Mouse (Mus musculus) brown adipose tissue, adult 24 weeks (tissue): Measurements from ENCODE around the gene Itpkc. TPM values are rescaled to one million over a fixed set of nuclear protein-coding genes. Genes with fewer than 3 reads are reported as not detected.

Source experiments
- H3K27ac ChIP-seq: fragments of 200-500 bp; replicated peaks from 2 replicates; pipeline ENCODE4 v1.5.1; 2012; ENCODE audit warnings: low read depth, mild to moderate bottlenecking, low read length
- H3K4me1 ChIP-seq: fragments of 200-500 bp; 2 replicates; pipeline ENCODE4 v1.6.1; 2012; ENCODE audit warnings: low read length, mixed read lengths; ENCODE audit not compliant: control insufficient read depth, insufficient read depth, insufficient read length
- H3K4me3 ChIP-seq: fragments of 200-500 bp; 2 replicates; pipeline ENCODE4 v1.5.1; 2012; ENCODE audit warnings: low read depth, mild to moderate bottlenecking, low read length, moderate library complexity; ENCODE audit not compliant: insufficient read depth
- polyA plus RNA-seq: library from polyadenylated mRNA; stranded (reverse); fragments of >200 nt; gene quantifications from 2 replicates; pipeline ENCODE4 v1.2.4, GENCODE M21; 2012; ENCODE audit not compliant: missing spikeins, insufficient read depth, insufficient read length

Itpkc gene
- polyA plus RNA-seq, 1 experiment: 2.2 TPM

DNA sequence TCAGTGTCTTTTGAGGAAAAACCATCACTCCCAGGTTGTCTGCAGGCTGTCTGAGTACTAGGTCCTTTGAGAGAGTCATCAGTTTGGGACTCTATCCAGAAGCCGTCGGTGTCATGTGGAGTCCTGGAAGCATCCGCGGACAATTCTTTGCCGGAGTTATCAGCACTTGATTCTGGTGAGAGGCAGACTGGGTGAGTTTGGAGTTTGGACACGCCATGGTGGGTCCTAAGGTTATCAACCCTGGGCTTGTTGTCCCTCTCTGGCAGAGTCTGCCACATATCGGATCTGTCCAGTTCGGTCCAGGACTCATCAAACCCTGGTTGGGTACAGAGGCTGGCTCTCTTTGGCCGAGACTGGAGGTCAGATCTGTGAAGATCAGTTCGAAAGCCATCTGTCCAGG lies 785 bp downstream of the Itpkc start:
- Histone ChIP-seq H3K27ac (peak overlapping the region; percentile 62), H3K4me3 (peak overlapping the region; percentile 74), H3K4me1 (peaks cover 30% of the 10 kb centered on the region)

DNA sequence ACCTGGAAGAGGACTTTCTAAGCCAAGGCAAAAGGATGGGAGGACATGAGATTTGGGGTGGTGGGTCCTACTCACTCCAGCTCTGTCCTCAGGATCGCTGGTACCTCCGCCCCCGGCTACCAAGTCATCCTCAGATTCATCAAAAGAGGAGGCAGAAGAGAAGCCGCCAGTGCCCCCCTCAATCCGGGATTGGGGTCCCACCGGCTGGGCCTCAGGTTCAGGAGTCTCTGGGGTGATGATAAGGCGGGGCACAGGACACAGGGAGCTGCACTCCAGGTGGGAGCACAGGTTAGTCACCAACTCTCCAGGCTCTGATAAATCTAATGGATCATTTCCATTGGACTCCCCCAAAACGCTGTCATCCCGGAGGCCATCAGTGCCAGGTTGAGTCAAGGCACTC lies 1.2 kb downstream of the Itpkc start:
- no peak overlapping the region for H3K27ac ChIP-seq

GRCm38 (mm10) chr7:27224877-27225575 lies 3.4 kb downstream of the Itpkc start:
- Histone ChIP-seq H3K27ac (no peak overlapping the region), H3K4me1 (peaks cover 33% of the 10 kb centered on the region), H3K4me3 (no peak overlapping the region)

More for the DNA sequence above, 1.2 kb downstream of the Itpkc start:
- Histone ChIP-seq H3K4me1 (peaks cover 30% of the 10 kb centered on the region), H3K4me3 (peak overlapping the region; percentile 74)

DNA sequence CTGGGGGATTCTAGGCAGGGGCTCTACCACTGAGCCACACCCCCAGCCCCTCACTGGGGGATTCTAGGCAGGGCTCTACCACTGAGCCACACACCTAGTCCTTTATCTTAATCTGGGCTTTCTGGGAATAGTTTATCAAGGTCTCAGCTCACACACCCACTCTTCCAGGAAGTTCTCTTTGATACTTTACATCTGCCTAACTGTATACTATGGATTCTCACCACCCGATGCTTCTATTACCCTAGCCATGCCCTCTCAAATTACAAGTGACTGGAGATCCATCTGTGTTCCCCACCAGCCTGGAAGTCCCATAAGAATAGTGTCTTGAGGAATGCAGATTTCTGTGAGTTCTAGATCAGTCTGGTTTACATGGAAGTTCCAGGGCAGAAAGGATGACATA lies 5.9 kb downstream of the Itpkc start:
- Histone ChIP-seq H3K27ac (no peak overlapping the region), H3K4me1 (peaks cover 31% of the 10 kb centered on the region), H3K4me3 (no peak overlapping the region)

GRCm38 (mm10) chr7:27221939-27222338 lies 6.5 kb downstream of the Itpkc start:
- H3K4me3 ChIP-seq: no peak overlapping the region
- H3K27ac ChIP-seq: no peak overlapping the region
- peaks cover 25% of the 10 kb centered on the region for H3K4me1 ChIP-seq

DNA sequence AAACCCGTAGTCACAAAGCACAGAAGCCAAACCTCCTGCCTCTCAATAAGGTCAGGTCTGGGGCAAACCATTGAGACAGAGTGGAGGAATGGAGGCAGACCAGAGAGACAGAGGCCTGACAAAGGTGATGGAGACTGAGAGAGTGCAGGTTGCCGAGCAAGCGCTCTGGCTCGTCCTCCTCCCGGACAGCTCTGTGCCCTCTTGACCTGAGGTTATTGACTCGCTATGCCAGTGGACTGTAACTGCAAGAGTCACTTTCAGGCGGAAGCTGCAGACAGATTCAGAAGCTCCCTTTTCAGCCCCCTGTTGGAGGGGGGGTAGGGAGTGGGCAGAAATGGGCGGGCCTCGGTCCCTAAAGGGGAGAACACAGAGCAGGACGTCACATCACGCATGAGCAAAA lies 8.5 kb downstream of the Itpkc start:
- no peak overlapping the region for H3K27ac ChIP-seq
- H3K4me3 ChIP-seq: no peak overlapping the region
- H3K4me1 ChIP-seq: peaks cover 7% of the 10 kb centered on the region

- peaks cover 3% of the 10 kb centered on the region; the same call in 1 of the 2 replicates for H3K4me1 ChIP-seq
- H3K27ac ChIP-seq: peak overlapping the region; percentile 62
- no peak overlapping the region for H3K4me3 ChIP-seq
These were observed 9.9 kb downstream of the Itpkc start for GRCm38 (mm10) chr7:27218586-27218985.

GRCm38 (mm10) chr7:27212626-27213025 lies 15.8 kb downstream of the Itpkc start:
- H3K4me3 ChIP-seq: no peak overlapping the region
- H3K4me1 ChIP-seq: no peaks in the 10 kb centered on the region
- no peak overlapping the region for H3K27ac ChIP-seq

DNA sequence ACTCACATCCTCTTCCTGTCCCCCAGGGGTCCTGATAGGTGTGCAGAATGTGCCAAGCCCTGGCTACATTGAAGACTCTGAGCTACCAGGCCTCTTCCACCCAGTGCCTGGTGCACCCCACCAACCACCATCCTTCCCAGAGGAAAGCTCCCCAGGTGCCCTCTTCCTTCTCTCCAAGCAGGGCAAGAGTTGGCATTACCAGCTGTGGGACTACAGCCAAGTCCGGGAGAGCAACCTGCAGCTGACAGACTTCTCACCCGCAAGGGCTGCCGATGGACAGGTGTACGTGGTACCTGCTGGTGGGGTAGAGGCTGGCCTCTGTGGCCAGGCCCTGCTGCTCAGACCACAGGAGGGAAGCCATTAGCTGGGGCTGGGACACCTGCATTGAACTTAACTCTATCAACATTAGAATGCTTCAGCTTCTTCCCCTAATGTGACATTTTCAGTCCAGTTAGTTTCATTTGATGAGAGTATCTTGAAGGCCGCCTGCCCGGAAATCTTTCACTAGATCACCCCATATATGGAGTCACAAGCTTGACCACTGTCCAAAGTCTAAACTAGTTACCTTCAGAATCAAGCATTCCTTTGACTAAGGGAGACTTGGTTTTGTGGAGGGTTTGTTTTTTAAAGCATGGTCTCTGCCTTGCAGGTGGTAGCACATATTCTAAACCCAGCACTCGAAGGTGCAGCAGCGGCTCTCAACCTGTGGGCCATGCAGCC lies 24.6 kb downstream of the Itpkc start:
- no peak overlapping the region for H3K4me3 ChIP-seq
- no peaks in the 10 kb centered on the region for H3K4me1 ChIP-seq
- no peak overlapping the region for H3K27ac ChIP-seq

DNA sequence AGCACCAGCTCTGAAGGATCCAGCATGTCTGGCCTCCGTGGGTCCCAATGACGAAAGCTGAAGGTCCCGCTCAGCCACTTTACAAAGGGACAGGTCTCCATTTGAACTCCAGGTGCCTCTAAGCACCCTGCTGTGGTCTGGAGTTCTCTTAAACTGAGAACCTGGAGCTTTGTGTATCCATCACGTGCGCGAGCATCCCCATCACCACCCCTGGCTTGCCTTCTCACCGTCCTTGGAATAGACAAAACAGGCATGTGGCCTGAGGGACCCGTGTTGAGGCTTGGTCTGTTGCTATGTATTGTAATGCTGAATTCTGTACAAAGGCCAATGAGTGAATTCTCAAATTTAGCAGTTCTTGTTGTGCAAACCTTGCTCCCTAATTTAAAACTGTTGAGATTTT lies 29.7 kb downstream of the Itpkc start:
- Histone ChIP-seq H3K4me1 (peaks cover 3% of the 10 kb centered on the region; the same call in 1 of the 2 replicates), H3K27ac (peak overlapping the region; percentile 50), H3K4me3 (no peak overlapping the region)

- H3K4me1 ChIP-seq: peaks cover 3% of the 10 kb centered on the region; the same call in 1 of the 2 replicates
- H3K27ac ChIP-seq: peak overlapping the region; percentile 66
- H3K4me3 ChIP-seq: no peak overlapping the region
These were observed 30.1 kb downstream of the Itpkc start for GRCm38 (mm10) chr7:27198355-27198754.

DNA sequence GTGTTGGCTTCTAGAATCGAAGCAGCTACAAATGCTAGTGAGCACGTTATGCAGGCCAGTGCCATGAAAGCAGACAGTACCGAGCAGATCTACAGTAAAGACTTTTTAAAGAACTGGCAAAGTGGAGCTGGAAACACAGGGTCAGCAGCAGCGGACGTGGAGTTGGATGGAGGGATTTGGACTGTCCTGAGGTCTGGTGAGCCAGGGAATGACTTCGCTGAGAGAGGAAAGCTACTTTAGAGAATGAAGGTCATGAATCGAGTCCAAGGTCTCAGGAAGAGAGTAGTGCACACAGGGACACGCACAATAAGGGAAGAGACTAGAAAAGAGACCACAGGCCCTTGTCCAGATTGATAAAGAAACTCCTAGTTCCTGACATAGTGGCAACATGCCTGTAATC lies 30.8 kb downstream of the Itpkc start:
- H3K27ac ChIP-seq: peak overlapping the region; percentile 66
- H3K4me3 ChIP-seq: no peak overlapping the region
- H3K4me1 ChIP-seq: peaks cover 3% of the 10 kb centered on the region; the same call in 1 of the 2 replicates

DNA sequence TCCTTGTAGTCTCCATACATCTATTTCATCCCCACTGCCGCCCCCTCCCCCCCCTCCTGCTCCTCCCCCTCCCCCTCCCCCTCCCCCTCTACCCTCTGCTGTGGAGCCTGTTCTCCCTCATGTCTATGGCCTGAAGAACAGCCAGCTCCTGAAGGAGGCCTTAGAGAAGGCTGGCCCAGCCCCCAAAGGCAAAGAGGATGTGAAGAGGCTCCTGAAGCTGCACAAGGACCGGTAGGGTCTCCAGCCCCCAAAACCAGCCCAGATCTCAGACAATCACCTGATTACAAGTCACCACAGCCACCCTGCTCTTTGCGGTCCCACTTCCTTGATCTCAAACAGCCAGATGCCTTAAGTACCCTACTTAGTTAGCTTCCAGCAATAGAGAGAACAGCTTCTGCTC lies 31.3 kb downstream of the Itpkc start:
- Histone ChIP-seq H3K27ac (peak overlapping the region; percentile 66), H3K4me3 (no peak overlapping the region), H3K4me1 (peaks cover 3% of the 10 kb centered on the region; the same call in 1 of the 2 replicates)

- Histone ChIP-seq H3K27ac (peak within 1 kb of the TSS; percentile 94), H3K4me1 (peaks cover 3% of the 10 kb centered on the region; the same call in 1 of the 2 replicates), H3K4me3 (peak within 1 kb of the TSS; percentile 85)
These were observed 32.5 kb downstream of the Itpkc start, which contains the start of the genes BC024978 and Snrpa for GRCm38 (mm10) chr7:27195681-27196611. TSS of gene BC024978 (plus strand) at chr7:27195781. TSS of gene Snrpa (minus strand) at chr7:27196271.

DNA sequence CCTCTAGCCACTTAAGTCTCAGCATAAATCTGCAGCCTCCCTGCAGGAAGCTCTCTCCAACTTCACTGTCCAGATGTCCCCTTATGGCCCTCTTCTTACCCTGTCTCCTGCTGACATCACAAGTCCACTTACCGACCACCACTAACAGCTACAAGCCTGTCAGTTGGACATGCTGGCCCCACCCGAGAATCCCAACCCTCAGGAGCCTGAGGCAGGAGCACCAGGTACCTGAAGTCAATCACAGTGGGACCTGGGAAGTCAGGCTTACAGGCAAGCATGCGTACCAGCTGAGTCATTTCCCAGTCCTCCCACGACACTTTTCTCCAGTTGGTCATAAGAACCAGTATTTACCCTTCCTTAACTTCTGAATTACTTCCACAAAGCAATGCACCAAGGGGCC lies 34.7 kb downstream of the Itpkc start:
- H3K4me3 ChIP-seq: no peak overlapping the region
- H3K4me1 ChIP-seq: peaks cover 3% of the 10 kb centered on the region; the same call in 1 of the 2 replicates
- H3K27ac ChIP-seq: no peak overlapping the region
